Mouse (Mus musculus): ENCODE measurements at regions not wholly inside any gene's neighbourhood (a gene's known extent, or its start where the extent isn't known, plus 50 kb on each side); places are given as distances from the start of the nearest gene placed in this dataset.

DNA sequence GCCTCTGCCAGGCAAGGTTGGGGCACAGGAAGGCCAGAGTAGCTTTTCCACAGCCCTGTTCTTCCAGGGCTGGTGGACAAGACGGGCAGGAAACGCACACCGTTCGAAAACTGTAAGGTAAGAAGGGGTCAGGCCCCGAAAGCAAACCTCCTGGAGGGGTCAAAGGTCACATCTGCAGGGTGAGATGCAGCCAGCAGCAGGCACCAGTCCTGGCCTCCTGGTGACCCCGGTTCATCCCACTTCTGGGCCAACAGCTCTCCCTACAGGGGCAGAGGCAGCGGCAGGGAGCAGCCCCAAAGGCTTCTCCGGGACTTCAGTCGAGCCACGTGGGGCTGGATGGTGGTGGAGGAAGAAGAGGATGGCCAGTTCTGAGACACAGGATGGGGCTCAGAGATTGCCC, 98.3 kb downstream of the Rplp1 start:
- H3K36me3 ChIP-seq = no peaks in the 10 kb centered on the region
- no peak overlapping the region for H3K4me3 ChIP-seq
- H3K9ac ChIP-seq = no peak overlapping the region
- H3K9me3 ChIP-seq = no peaks in the 10 kb centered on the region
- H3K27ac ChIP-seq (replicated peaks) = no peak overlapping the region
- WGBS = 43% methylated on average over 10 of the region's 10 CpGs
- no peaks in the 10 kb centered on the region; the same call in 1 of the 2 replicates for H3K27me3 ChIP-seq
- no peak overlapping the region for H3K4me2 ChIP-seq
- ATAC-seq (ENCODE audit: low read depth) = no peak
- no peaks in the 10 kb centered on the region for H3K4me1 ChIP-seq (replicated peaks)

DNA sequence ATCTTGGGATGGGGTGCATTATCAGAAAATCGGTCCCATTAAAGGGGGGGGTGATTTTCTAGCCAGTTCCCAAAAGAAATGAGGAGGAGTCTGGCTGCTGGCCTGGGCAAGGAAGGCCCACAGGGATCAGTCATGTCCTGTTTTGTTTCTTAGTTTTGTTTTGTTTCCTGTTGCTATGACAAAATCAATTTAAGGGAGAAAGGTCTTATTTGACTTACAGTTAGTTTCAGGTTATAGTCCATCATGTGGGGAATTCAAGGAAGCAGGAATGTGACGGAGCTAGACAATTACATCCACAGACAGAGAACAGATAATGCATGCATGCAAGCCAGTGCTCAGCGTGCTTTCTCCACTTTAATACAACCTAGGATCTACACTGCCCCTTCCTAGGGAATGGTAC, 101.1 kb downstream of the Rplp1 start:
- no peak for ATAC-seq (ENCODE audit: low read depth)
- Histone ChIP-seq H3K27ac (replicated peaks) (no peak overlapping the region), H3K4me2 (no peak overlapping the region), H3K27me3 (no peaks in the 10 kb centered on the region; the same call in 1 of the 2 replicates), H3K4me1 (replicated peaks) (no peaks in the 10 kb centered on the region), H3K9me3 (no peaks in the 10 kb centered on the region), H3K4me3 (no peak overlapping the region), H3K36me3 (no peaks in the 10 kb centered on the region), H3K9ac (no peak overlapping the region)
- 78% methylated on average over 3 of the region's 3 CpGs for WGBS

DNA sequence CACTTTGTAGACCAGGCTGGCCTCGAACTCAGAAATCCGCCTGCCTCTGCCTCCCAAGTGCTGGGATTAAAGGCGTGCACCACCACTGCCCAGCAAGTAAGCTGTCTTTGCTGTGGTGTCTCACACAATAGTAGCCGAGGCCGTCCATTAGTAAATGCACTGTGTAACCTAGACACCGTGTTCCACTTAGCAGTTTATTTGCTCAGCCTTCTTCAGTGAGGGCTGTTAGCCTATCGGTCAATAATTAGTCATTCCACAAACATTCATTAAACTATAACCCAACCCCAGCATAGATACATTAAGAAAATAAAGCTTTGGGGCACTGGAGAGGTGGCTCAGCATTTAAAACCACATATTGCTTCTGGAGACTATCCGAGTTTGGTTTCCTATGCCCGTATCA, 102.0 kb downstream of the Rplp1 start:
- Histone ChIP-seq H3K36me3 (no peaks in the 10 kb centered on the region), H3K27me3 (no peaks in the 10 kb centered on the region; the same call in 1 of the 2 replicates), H3K27ac (replicated peaks) (no peak overlapping the region), H3K4me3 (no peak overlapping the region), H3K9me3 (no peaks in the 10 kb centered on the region), H3K4me2 (no peak overlapping the region), H3K9ac (no peak overlapping the region), H3K4me1 (replicated peaks) (no peaks in the 10 kb centered on the region)
- WGBS = 87% methylated on average over 9 of the region's 9 CpGs
- ATAC-seq (ENCODE audit: low read depth) = no peak

GRCm38 (mm10) chr9:61810456-61810855, 103.9 kb downstream of the Rplp1 start:
- Histone ChIP-seq H3K4me1 (replicated peaks) (no peaks in the 10 kb centered on the region), H3K36me3 (no peaks in the 10 kb centered on the region), H3K27ac (replicated peaks) (no peak overlapping the region), H3K4me3 (no peak overlapping the region), H3K9ac (no peak overlapping the region), H3K27me3 (no peaks in the 10 kb centered on the region), H3K9me3 (no peaks in the 10 kb centered on the region), H3K4me2 (no peak overlapping the region)
- WGBS = 87% methylated on average over 4 of the region's 4 CpGs
- ATAC-seq (ENCODE audit: low read depth) = no peak

- ATAC-seq (ENCODE audit: low read depth) = no peak
- Histone ChIP-seq H3K9ac (no peak overlapping the region), H3K4me3 (no peak overlapping the region), H3K36me3 (no peaks in the 10 kb centered on the region), H3K27ac (replicated peaks) (no peak overlapping the region), H3K27me3 (no peaks in the 10 kb centered on the region), H3K4me2 (no peak overlapping the region), H3K4me1 (replicated peaks) (peaks cover under 1% of the 10 kb centered on the region), H3K9me3 (no peaks in the 10 kb centered on the region)
- 84% methylated on average over 12 of the region's 12 CpGs for WGBS
These were observed 105.8 kb downstream of the Rplp1 start for GRCm38 (mm10) chr9:61808351-61809225.

DNA sequence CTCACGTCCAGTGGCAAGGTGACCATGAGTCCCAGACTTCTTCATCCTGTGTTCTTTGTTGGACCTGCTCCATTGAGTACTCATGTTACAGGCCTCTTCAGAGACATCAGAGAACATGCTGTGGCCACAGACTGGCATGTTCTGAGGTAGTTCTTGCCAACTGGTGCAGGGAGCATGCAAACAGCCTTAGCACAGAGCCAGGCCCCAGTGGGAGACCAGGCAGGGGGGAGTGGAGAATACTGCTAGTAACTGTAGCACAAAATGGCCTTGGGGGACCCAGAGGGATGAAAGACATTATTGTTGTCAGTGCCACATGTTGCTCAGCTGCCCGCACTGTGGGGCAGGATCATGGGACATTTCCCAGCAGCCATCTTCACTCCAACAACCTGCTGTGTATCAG, 108.4 kb downstream of the Rplp1 start:
- H3K27ac ChIP-seq (replicated peaks) = no peak overlapping the region
- no peak overlapping the region for H3K4me2 ChIP-seq
- no peaks in the 10 kb centered on the region for H3K27me3 ChIP-seq
- H3K4me3 ChIP-seq = no peak overlapping the region
- H3K9ac ChIP-seq = no peak overlapping the region
- H3K36me3 ChIP-seq = no peaks in the 10 kb centered on the region
- no peaks in the 10 kb centered on the region for H3K9me3 ChIP-seq
- 81% methylated on average over 2 of the region's 2 CpGs for WGBS
- ATAC-seq (ENCODE audit: low read depth) = no peak
- peaks cover 10% of the 10 kb centered on the region for H3K4me1 ChIP-seq (replicated peaks)

- Histone ChIP-seq H3K36me3 (no peaks in the 10 kb centered on the region), H3K4me1 (replicated peaks) (peaks cover 10% of the 10 kb centered on the region), H3K9ac (no peak overlapping the region), H3K27ac (replicated peaks) (no peak overlapping the region), H3K27me3 (no peaks in the 10 kb centered on the region), H3K4me3 (no peak overlapping the region), H3K4me2 (no peak overlapping the region), H3K9me3 (no peaks in the 10 kb centered on the region)
- ATAC-seq (ENCODE audit: low read depth) = no peak
- 43% methylated on average over 3 of the region's 3 CpGs for WGBS
These were observed 110.8 kb downstream of the Rplp1 start for GRCm38 (mm10) chr9:61803555-61803954.

- no peaks in the 10 kb centered on the region for H3K27me3 ChIP-seq
- H3K4me1 ChIP-seq (replicated peaks) = peaks cover 10% of the 10 kb centered on the region
- WGBS = 70% methylated on average over 5 of the region's 5 CpGs
- H3K4me2 ChIP-seq = no peak overlapping the region
- no peaks in the 10 kb centered on the region for H3K9me3 ChIP-seq
- ATAC-seq (ENCODE audit: low read depth) = no peak
- no peak overlapping the region for H3K4me3 ChIP-seq
- H3K36me3 ChIP-seq = no peaks in the 10 kb centered on the region
- no peak overlapping the region for H3K9ac ChIP-seq
- no peak overlapping the region for H3K27ac ChIP-seq (replicated peaks)
These were observed 111.6 kb downstream of the Rplp1 start for GRCm38 (mm10) chr9:61802694-61803093.

DNA sequence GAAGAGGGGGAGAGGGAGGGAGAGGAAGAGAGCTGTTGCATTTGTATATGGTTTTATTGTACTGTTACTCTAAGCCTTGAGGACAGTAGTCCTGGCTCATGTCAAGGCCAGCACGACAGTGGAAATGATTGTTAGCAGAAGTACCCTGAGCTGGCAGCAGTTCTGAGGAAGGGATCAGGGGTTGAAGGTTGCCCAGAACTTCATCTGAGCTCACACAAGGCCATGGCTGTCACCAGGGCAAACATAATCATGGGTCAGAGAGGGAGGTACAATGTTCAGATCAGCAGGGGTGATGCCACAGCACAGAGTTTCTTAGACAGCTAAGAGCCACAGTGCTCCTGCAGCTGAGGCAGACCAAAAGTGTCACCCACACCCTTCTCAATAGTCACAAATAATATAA, 114.8 kb downstream of the Rplp1 start:
- Histone ChIP-seq H3K4me2 (no peak overlapping the region), H3K4me1 (replicated peaks) (peaks cover 10% of the 10 kb centered on the region), H3K9me3 (no peaks in the 10 kb centered on the region), H3K27me3 (no peaks in the 10 kb centered on the region; the same call in 1 of the 2 replicates), H3K27ac (replicated peaks) (no peak overlapping the region), H3K9ac (no peak overlapping the region), H3K4me3 (no peak overlapping the region), H3K36me3 (no peaks in the 10 kb centered on the region)
- no peak for ATAC-seq (ENCODE audit: low read depth)
- 50% methylated on average over 1 of the region's 1 CpGs for WGBS

- 70% methylated on average over 5 of the region's 5 CpGs for whole genome bisulfite sequencing
- Histone ChIP-seq H3K4me3 (no peak overlapping the region), H3K36me3 (no peaks in the 10 kb centered on the region), H3K4me1 (replicated peaks) (no peaks in the 10 kb centered on the region), H3K9me3 (no peaks in the 10 kb centered on the region), H3K27me3 (no peaks in the 10 kb centered on the region; the same call in 1 of the 2 replicates), H3K27ac (replicated peaks) (no peak overlapping the region), H3K9ac (no peak overlapping the region), H3K4me2 (no peak overlapping the region)
- no peak for ATAC-seq (ENCODE audit: low read depth)
These were observed 118.4 kb downstream of the Rplp1 start for GRCm38 (mm10) chr9:61795910-61796309.

- 69% methylated on average over 11 of the region's 11 CpGs for WGBS
- Histone ChIP-seq H3K4me1 (replicated peaks) (0 out of 2 replicates have a peak, but pooled peaks cover 4% of the 10 kb centered on the region), H3K9me3 (no peaks in the 10 kb centered on the region), H3K4me2 (no peak overlapping the region), H3K27me3 (no peaks in the 10 kb centered on the region; the same call in 1 of the 2 replicates), H3K9ac (no peak overlapping the region), H3K27ac (replicated peaks) (no peak overlapping the region), H3K36me3 (no peaks in the 10 kb centered on the region), H3K4me3 (no peak overlapping the region)
- no peak for ATAC-seq (ENCODE audit: low read depth)
These were observed 122.8 kb downstream of the Rplp1 start for GRCm38 (mm10) chr9:61791435-61792064.

DNA sequence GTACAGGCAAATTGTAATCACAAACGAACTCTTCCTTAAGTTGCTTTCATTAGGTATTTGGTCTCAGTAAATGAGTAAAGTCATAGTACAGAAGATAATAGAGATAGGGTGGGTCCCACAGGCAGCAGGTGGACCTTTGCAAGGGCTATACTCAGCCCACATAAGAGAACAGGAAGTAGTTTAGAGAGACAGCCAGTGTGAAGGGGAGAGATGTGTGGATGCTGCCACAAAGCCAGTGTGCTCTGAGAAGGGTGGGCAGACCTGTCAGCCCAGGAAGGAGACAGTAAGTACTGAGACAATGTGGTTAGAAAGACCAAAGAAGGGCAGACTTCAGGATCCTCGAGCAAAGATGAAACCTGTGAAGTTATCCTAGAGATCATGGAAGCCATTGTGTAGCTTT, 123.5 kb downstream of the Rplp1 start:
- Histone ChIP-seq H3K9me3 (no peaks in the 10 kb centered on the region), H3K4me1 (replicated peaks) (0 out of 2 replicates have a peak, but pooled peaks cover 4% of the 10 kb centered on the region), H3K27me3 (no peaks in the 10 kb centered on the region), H3K4me3 (no peak overlapping the region), H3K36me3 (no peaks in the 10 kb centered on the region), H3K9ac (no peak overlapping the region), H3K27ac (replicated peaks) (no peak overlapping the region), H3K4me2 (no peak overlapping the region)
- ATAC-seq (ENCODE audit: low read depth) = no peak
- WGBS = 78% methylated on average over 2 of the region's 2 CpGs

All from neural tube, embryonic 13.5 days (tissue).